In genomic region chr13:98941829-98942343, GRCm38 (mm10) we compare ENCODE assay signal across 20 mouse cellular contexts. TPM values are rescaled to one million over a fixed set of nuclear protein-coding genes. Genes with fewer than 3 reads are reported as not detected.
A peak's percentile ranks its signal among the peaks of the same experiment; 100 is the strongest.
DNase-seq lines count a peak whose midpoint lies in the region; ATAC-seq and TF ChIP-seq lines count a peak whose summit lies in the region.
"Had no signal": no experiment of that assay in that cellular context is flagged by ENCODE, and none has a peak within 500 bp of the region (broad histone marks: within the 10 kb centered on the region; RNA-seq: fewer than 3 reads in every experiment).

No protein-coding gene starts in this region.

- no peak overlapping the region for H3K4me3 ChIP-seq in lung, postnatal 0 days (ENCODE audit: low read depth, low read length)
- H3K4me3 ChIP-seq in kidney, embryonic 16.5 days (ENCODE audit: low read length): no peak overlapping the region
- H3K4me3 ChIP-seq in liver, embryonic 14.5 days (ENCODE audit: insufficient read depth in 1 of 2, low read depth in 2 of 2, low read length in 2 of 2): no peak overlapping the region
- H3K4me3 ChIP-seq: embryonic facial prominence, embryonic 10.5 days had no signal

- H3K4me1 ChIP-seq in lung, postnatal 0 days (ENCODE audit: insufficient read depth, low read depth, low read length): no peaks in the 10 kb centered on the region
- H3K4me1 ChIP-seq in kidney, embryonic 16.5 days (ENCODE audit: insufficient read depth, low read length): peaks cover 32% of the 10 kb centered on the region
- H3K4me1 ChIP-seq in liver, embryonic 14.5 days (replicated peaks; ENCODE audit: control insufficient read depth in 2 of 2, insufficient read depth in 2 of 2, low read length in 1 of 2): peaks cover 4 to 16% of the 10 kb centered on the region in 2 experiments

- H3K36me3 ChIP-seq in lung, postnatal 0 days (ENCODE audit: insufficient read depth, low read length): no peaks in the 10 kb centered on the region
- H3K36me3 ChIP-seq in kidney, embryonic 16.5 days (ENCODE audit: insufficient read depth, low read length): no peaks in the 10 kb centered on the region
- no peaks in the 10 kb centered on the region for H3K36me3 ChIP-seq in liver, embryonic 14.5 days (replicated peaks; ENCODE audit: control insufficient read depth, insufficient read depth, low read depth)
- H3K36me3 ChIP-seq: embryonic facial prominence, embryonic 10.5 days had no signal

- peak; percentile 57 for DNase-seq in lung, postnatal 0 days (ENCODE audit: low spot score)
- no peak for DNase-seq in lung, postnatal 4 days
- peak in 1 of 3 experiments; percentile 6 for DNase-seq in liver, embryonic 14.5 days (ENCODE audit: low read depth in 3 of 3, low spot score in 3 of 3)
- no peak for DNase-seq in spleen, postnatal 10 days (ENCODE audit: low spot score in 2 of 2)
- DNase-seq in gastrocnemius, adult 18-20 months (ENCODE audit: low spot score): no peak
- DNase-seq in right cerebral cortex, postnatal 14 days: no peak
- DNase-seq: adrenal gland, adult 2 months; cerebellum, postnatal 25 days; lung, adult 18-20 months; thymus, postnatal 25 days had no signal

- no peaks in the 10 kb centered on the region for H3K9me3 ChIP-seq in lung, postnatal 0 days (ENCODE audit: low read length)
- no peaks in the 10 kb centered on the region for H3K9me3 ChIP-seq in kidney, embryonic 16.5 days (ENCODE audit: low read length)
- H3K9me3 ChIP-seq in liver, embryonic 14.5 days (ENCODE audit: control insufficient read depth, low read length): no peaks in the 10 kb centered on the region
- H3K9me3 ChIP-seq: embryonic facial prominence, embryonic 10.5 days had no signal

- 60% methylated on average over 7 of the region's 7 CpGs for WGBS in lung, postnatal 0 days
- WGBS in kidney, embryonic 16.5 days: 62% methylated on average over 7 of the region's 7 CpGs
- WGBS in liver, embryonic 14.5 days (ENCODE audit: insufficient replicate concordance): 31% methylated on average over 7 of the region's 7 CpGs

- no peaks in the 10 kb centered on the region for H3K27me3 ChIP-seq in lung, postnatal 0 days (replicated peaks; ENCODE audit: insufficient read depth, low read length)
- H3K27me3 ChIP-seq in kidney, embryonic 16.5 days (ENCODE audit: insufficient read depth, low read length): no peaks in the 10 kb centered on the region
- H3K27me3 ChIP-seq in liver, embryonic 14.5 days (ENCODE audit: control insufficient read depth, insufficient read depth, low read length): no peaks in the 10 kb centered on the region

- ATAC-seq in lung, postnatal 0 days: no peak
- ATAC-seq in kidney, embryonic 16.5 days (ENCODE audit: low FRiP score, low TSS enrichment): peak; percentile 84
- peak; percentile 48; the same call in 1 of the 2 replicates for ATAC-seq in liver, embryonic 14.5 days (ENCODE audit: insufficient read depth)
- ATAC-seq: hindbrain, embryonic 16.5 days had no signal

- H3K4me2 ChIP-seq in lung, postnatal 0 days (replicated peaks; ENCODE audit: low read depth, low read length): no peak overlapping the region
- H3K4me2 ChIP-seq in kidney, embryonic 16.5 days (replicated peaks; ENCODE audit: low read depth, low read length): peak overlapping the region; percentile 18; the same call in 1 of the 2 replicates
- 0 out of 2 replicates have a peak overlapping the region, but pooled peaks have one; percentile 7 for H3K4me2 ChIP-seq in liver, embryonic 14.5 days (ENCODE audit: low read depth)

- TF ChIP-seq CTCF in lung, postnatal 0 days (IDR thresholded peaks at IDR 0.05): no peak
- TF ChIP-seq CTCF in liver, embryonic 14.5 days (IDR thresholded peaks at IDR 0.05; ENCODE audit: low read depth): no peak

- TF ChIP-seq EP300 in lung, postnatal 0 days (IDR thresholded peaks at IDR 0.05): no peak
- TF ChIP-seq EP300 in liver, embryonic 14.5 days (IDR thresholded peaks at IDR 0.05; ENCODE audit: low read depth): no peak

- no peak overlapping the region for H3K27ac ChIP-seq in lung, postnatal 0 days (ENCODE audit: low read length)
- H3K27ac ChIP-seq in kidney, embryonic 16.5 days (ENCODE audit: low read length): peak overlapping the region; percentile 88
- H3K27ac ChIP-seq in liver, embryonic 14.5 days: no peak overlapping the region
- H3K27ac ChIP-seq: embryonic facial prominence, embryonic 10.5 days had no signal

- no peak overlapping the region for H3K9ac ChIP-seq in lung, postnatal 0 days (replicated peaks; ENCODE audit: low read depth)
- H3K9ac ChIP-seq in kidney, embryonic 16.5 days (replicated peaks; ENCODE audit: low read length): no peak overlapping the region
- no peak overlapping the region for H3K9ac ChIP-seq in liver, embryonic 14.5 days (replicated peaks)

RNA-seq across cellular contexts. Expression of gene Tnpo1, which starts 15.7 kb away (rescaled TPM):
- 20.3 and 22.6 TPM in 2 replicates for polyA plus RNA-seq in lung, postnatal 0 days (2015; fragmentation: Nextera tagmentation; extraction: Ambion mirVana)
- polyA plus RNA-seq in kidney, embryonic 16.5 days (2015; fragmentation: Nextera tagmentation; extraction: Ambion mirVana): 65.4 and 67.7 TPM in 2 replicates
- polyA plus RNA-seq in liver, embryonic 14.5 days (2012; rRNA removed): 8.9 and 10.5 TPM in 2 replicates
- 13.6 and 13.9 TPM in 2 replicates for polyA plus RNA-seq in liver, embryonic 14.5 days (2014; fragmentation: Nextera tagmentation; extraction: Ambion mirVana)
- total RNA-seq in gastrocnemius, adult 18-20 months (2021): 10 to 100 TPM; 26.9 to 36.5 TPM

RNA-seq across cellular contexts. Expression of gene 1700024P04Rik, which starts 42.5 kb away (rescaled TPM):
- polyA plus RNA-seq in lung, postnatal 0 days (2015; fragmentation: Nextera tagmentation; extraction: Ambion mirVana): not detected in 2 replicates
- not detected in 2 replicates for polyA plus RNA-seq in kidney, embryonic 16.5 days (2015; fragmentation: Nextera tagmentation; extraction: Ambion mirVana)
- polyA plus RNA-seq in liver, embryonic 14.5 days (2012; rRNA removed): not detected in 2 replicates
- polyA plus RNA-seq in liver, embryonic 14.5 days (2014; fragmentation: Nextera tagmentation; extraction: Ambion mirVana): not detected in 2 replicates
- not detected for total RNA-seq in gastrocnemius, adult 18-20 months (2021)
- total RNA-seq: adrenal gland, adult 2 months; ES-E14; layer of hippocampus, postnatal 14 days; left cerebral cortex, postnatal 25 days; megakaryocyte, adult 5-6 weeks had no signal
- polyA plus RNA-seq: adrenal gland, adult 2 months; C2C12; embryonic facial prominence, embryonic 10.5 days; heart, postnatal 0 days; hindbrain, embryonic 16.5 days; neural tube, embryonic 14.5 days had no signal
